Mouse (Mus musculus) brain, embryonic 14.5 days (tissue): ENCODE measurements around the gene Atp5b. TPM values are rescaled to one million over a fixed set of nuclear protein-coding genes. Genes with fewer than 3 reads are reported as not detected.

ENCODE experiments used
- DNase-seq: peaks from one replicate; pipeline ENCODE4 v3.0.0-alpha.2; 2011; ENCODE audit warnings: low read depth
- CTCF ChIP-seq: fragments of 200-500 bp; IDR thresholded peaks from 2 replicates; pipeline ENCODE4 v1.5.1; 2012; ENCODE audit warnings: inconsistent platforms, mild to moderate bottlenecking, moderate library complexity, borderline replicate concordance; ENCODE audit not compliant: insufficient read depth, insufficient read length; ENCODE audit errors: extremely low read depth
- POLR2A ChIP-seq: fragments of 200-500 bp; IDR thresholded peaks from 2 replicates; pipeline ENCODE4 v1.6.1; 2012; ENCODE audit warnings: mild to moderate bottlenecking, inconsistent platforms, borderline replicate concordance; ENCODE audit not compliant: poor library complexity, insufficient read depth, insufficient read length, severe bottlenecking; ENCODE audit errors: extremely low read depth
- polyA plus RNA-seq: library from polyadenylated mRNA; depleted of rRNA; stranded (reverse); fragments of >200 nt; gene quantifications from 2 replicates; pipeline ENCODE4 v1.2.3, GENCODE M21; 2012; rRNA removed

The Atp5b gene
- polyA plus RNA-seq, 1 experiment: 1,616 TPM

- DNase-seq: no peak
- no peak for TF ChIP-seq POLR2A
- no peak for TF ChIP-seq CTCF
Observed at GRCm38 (mm10) chr10:128128143-128128542, 45.1 kb downstream of the Atp5b start.

GRCm38 (mm10) chr10:128131297-128131696 is 48.2 kb downstream of the Atp5b start:
- TF ChIP-seq CTCF (no peak), POLR2A (no peak)
- DNase-seq: no peak

GRCm38 (mm10) chr10:128131812-128132211 is 48.7 kb downstream of the Atp5b start:
- peak; percentile 4 for DNase-seq
- TF ChIP-seq CTCF (no peak), POLR2A (no peak)

- peak; percentile 21 for DNase-seq
- TF ChIP-seq POLR2A: no peak
- no peak for TF ChIP-seq CTCF
Observed at GRCm38 (mm10) chr10:128133650-128134332, 50.7 kb downstream of the Atp5b start.

GRCm38 (mm10) chr10:128135374-128135773 is 52.3 kb downstream of the Atp5b start:
- DNase-seq: no peak
- TF ChIP-seq CTCF (no peak), POLR2A (no peak)

Other genes with a start within 250 kb of the Atp5b start
- gene Rdh19, start 233.3 kb upstream of the Atp5b start, polyA plus RNA-seq: not detected in 2 replicates
- not detected in 2 replicates for gene Rdh16f2, start 216.8 kb upstream of the Atp5b start, polyA plus RNA-seq
- not detected in 2 replicates for gene Rdh7, start 194.5 kb upstream of the Atp5b start, polyA plus RNA-seq
- gene Sdr9c7, start 184.8 kb upstream of the Atp5b start, polyA plus RNA-seq: 0.06 TPM in 1 of 2 replicates, not detected in the other
- gene Hsd17b6, start 75.7 kb upstream of the Atp5b start, polyA plus RNA-seq: not detected in 2 replicates
- 25.4 and 35.6 TPM in 2 replicates for gene Prim1, start 68.1 kb upstream of the Atp5b start, polyA plus RNA-seq
- gene Naca, start 47.7 kb upstream of the Atp5b start, polyA plus RNA-seq: 286 and 390 TPM in 2 replicates
- 67.9 and 97.4 TPM in 2 replicates for gene Ptges3, start 24.3 kb upstream of the Atp5b start, polyA plus RNA-seq
- gene Baz2a, start 8.3 kb downstream of the Atp5b start, polyA plus RNA-seq: 32.2 and 33.1 TPM in 2 replicates
- gene Rbms2, start 97.0 kb downstream of the Atp5b start, polyA plus RNA-seq: 23.6 and 26.7 TPM in 2 replicates
- 2.4 and 4.4 TPM in 2 replicates for gene Gls2, start 111.2 kb downstream of the Atp5b start, polyA plus RNA-seq
- 12.6 and 15.2 TPM in 2 replicates for gene Spryd4, start 128.5 kb downstream of the Atp5b start, polyA plus RNA-seq
- 0.36 and 0.39 TPM in 2 replicates for gene Mip, start 142.6 kb downstream of the Atp5b start, polyA plus RNA-seq
- gene Timeless, start 148.8 kb downstream of the Atp5b start, polyA plus RNA-seq: 12.9 and 14.0 TPM in 2 replicates
- 0.20 and 0.23 TPM in 2 replicates for gene Apon, start 170.8 kb downstream of the Atp5b start, polyA plus RNA-seq
- gene Apof, start 185.4 kb downstream of the Atp5b start, polyA plus RNA-seq: not detected in 2 replicates
- 26.4 and 27.7 TPM in 2 replicates for gene Stat2, start 187.3 kb downstream of the Atp5b start, polyA plus RNA-seq
- 0.11 and 0.20 TPM in 2 replicates for gene Il23a, start 215.5 kb downstream of the Atp5b start, polyA plus RNA-seq
- gene Pan2, start 220.1 kb downstream of the Atp5b start, polyA plus RNA-seq: 38.4 and 47.4 TPM in 2 replicates
- 84.5 and 86.3 TPM in 2 replicates for gene Cnpy2, start 239.2 kb downstream of the Atp5b start, polyA plus RNA-seq